Mouse (Mus musculus): ENCODE data around the gene Gm45808. TPM values are rescaled to one million over a fixed set of nuclear protein-coding genes. Genes with fewer than 3 reads are reported as not detected.
"Not testable (repeated sequence)": the region's sequence is repeated elsewhere in the genome, so short reads cannot be mapped to it uniquely, and the experiment has no call there.

Gene Gm45808
- total RNA-seq, 2 experiments from 2014 or later, result 5.5 to 8.4 TPM

DNA sequence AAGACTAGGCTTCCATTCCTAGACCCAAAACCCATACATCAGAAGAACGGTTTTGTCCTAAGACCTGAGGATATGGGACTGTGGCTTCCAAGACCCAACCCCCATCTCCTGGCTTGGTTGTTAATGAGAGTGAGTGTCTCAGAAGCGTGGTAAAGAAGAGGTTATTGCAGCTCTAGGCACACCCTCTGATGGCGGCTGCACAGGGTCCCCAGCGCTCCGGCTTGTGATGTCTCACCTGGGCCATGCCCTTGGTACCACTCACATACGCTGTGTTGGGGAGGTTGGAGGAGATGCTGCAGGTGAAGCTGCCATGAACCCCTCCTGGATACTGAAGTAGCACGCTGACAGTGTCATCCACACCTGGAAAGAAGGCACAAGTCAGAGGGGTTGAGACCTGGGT lies 7.8 kb downstream of the Gm45808 start:
- TF ChIP-seq CTCF (IDR thresholded peaks at IDR 0.05), result no peak
- no peak overlapping the region for H3K4me3 ChIP-seq
- intact Hi-C loops (cut with DNase I), result loop anchor here (1.0 to 5.0 kb wide), 2 partner anchors 29 to 204 kb away; partner anchors contain the start of gene Ntn5
- no peak overlapping the region for H3K27ac ChIP-seq
- DNase-seq, result no peak

GRCm38 (mm10) chr7:45477003-45477402 lies 9.6 kb downstream of the Gm45808 start:
- no peak overlapping the region for H3K4me3 ChIP-seq
- TF ChIP-seq CTCF (IDR thresholded peaks at IDR 0.05), result peak; percentile 75
- intact Hi-C loops (cut with DNase I), result loop anchor here (2.0 to 5.0 kb wide), 2 partner anchors 84 to 205 kb away; partner anchors contain the start of gene Ntn5
- peak overlapping the region; percentile 85 for H3K27ac ChIP-seq
- peak; percentile 80 for DNase-seq

DNA sequence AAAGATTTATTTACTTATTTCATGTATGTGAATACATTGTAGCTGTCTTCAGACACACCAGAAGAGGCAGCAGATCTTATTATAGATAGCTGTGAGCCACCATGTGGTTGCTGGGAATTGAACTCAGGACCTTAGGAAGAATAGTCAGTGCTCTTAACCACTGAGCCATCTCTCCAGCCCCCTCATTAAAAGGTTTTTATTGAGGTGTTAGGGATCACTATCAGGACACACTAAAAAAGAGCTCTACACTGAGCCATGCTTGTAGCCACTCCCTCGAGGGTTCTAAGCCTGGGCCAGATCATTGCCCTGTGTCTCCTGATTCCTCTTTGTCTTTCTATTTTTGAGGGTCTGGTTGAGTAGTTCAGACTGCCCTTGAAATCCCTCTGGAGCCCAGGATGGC lies 10.2 kb downstream of the Gm45808 start:
- DNase-seq, result peak; percentile 5
- no peak for TF ChIP-seq CTCF (IDR thresholded peaks at IDR 0.05)

DNA sequence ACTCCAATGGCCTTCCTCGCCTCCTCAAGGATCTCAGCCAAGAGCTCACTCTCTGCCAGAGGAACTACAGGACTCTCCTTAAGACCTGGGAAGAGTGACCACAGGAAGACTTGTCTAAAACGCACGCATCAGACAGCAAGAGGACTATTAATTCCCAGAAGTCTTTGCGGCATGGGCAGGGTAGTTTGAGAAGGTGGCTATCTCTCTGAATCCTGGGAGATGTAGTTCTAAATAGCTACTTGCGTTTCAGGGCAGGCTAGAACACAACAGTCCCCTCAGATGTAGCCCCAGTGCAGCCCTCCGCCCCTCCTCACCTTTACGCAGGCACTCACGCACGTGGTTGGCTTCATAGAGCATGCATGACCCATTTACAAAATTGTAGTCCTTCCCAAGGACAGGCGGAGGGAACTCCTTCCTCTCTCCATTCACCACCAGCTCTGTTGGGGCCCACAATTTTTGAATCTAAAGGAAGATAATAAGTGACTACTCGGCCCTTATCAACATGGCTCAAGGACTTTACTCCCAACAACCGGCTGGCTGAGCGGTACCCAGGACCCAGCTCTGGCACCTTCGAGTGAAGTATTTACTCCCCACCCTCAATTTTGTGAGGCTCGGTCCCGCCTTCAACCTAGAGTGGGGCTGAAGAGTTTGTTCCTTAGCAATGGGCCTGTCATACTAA lies 11.2 kb downstream of the Gm45808 start:
- intact Hi-C loops (cut with DNase I), result loop anchor here (2.0 to 5.0 kb wide), 2 partner anchors 117 to 207 kb away; partner anchors contain the start of gene Ntn5
- H3K27ac ChIP-seq, result peak overlapping the region; percentile 91
- no peak for TF ChIP-seq CTCF (IDR thresholded peaks at IDR 0.05)
- peak; percentile 62 for DNase-seq
- peak overlapping the region; percentile 64 for H3K4me3 ChIP-seq

More for the DNA sequence above, 10.2 kb downstream of the Gm45808 start:
- peak overlapping the region; percentile 85 for H3K27ac ChIP-seq
- no peak overlapping the region for H3K4me3 ChIP-seq
- intact Hi-C loops (cut with DNase I), result loop anchor here (2.0 to 5.0 kb wide), 2 partner anchors 84 to 206 kb away; partner anchors contain the start of gene Ntn5

GRCm38 (mm10) chr7:45470869-45471268 lies 15.7 kb downstream of the Gm45808 start:
- peak; percentile 89 for TF ChIP-seq CTCF (IDR thresholded peaks at IDR 0.05)
- intact Hi-C loops (cut with DNase I), result loop anchor here (1.0 kb wide), 1 partner anchor 55 kb away; the partner anchor contains the start of genes Plekha4 and Ppp1r15a

GRCm38 (mm10) chr7:45467090-45467670 lies 19.4 kb downstream of the Gm45808 start:
- DNase-seq, result no peak
- no peak for TF ChIP-seq CTCF (IDR thresholded peaks at IDR 0.05)
- intact Hi-C loops (cut with DNase I), result loop anchor here (5.0 kb wide), 1 partner anchor 235 kb away; no protein-coding TSS in a partner anchor
- peak overlapping the region; percentile 90 for H3K4me3 ChIP-seq
- H3K27ac ChIP-seq, result peak overlapping the region; percentile 93

More at GRCm38 (mm10) chr7:45470869-45471268, 15.7 kb downstream of the Gm45808 start:
- H3K27ac ChIP-seq, result peak overlapping the region; percentile 48
- H3K4me3 ChIP-seq, result no peak overlapping the region
- DNase-seq, result peak; percentile 75

GRCm38 (mm10) chr7:45466283-45467089 lies 20.1 kb downstream of the Gm45808 start, which contains the start of gene Bax:
Gene Bax, minus strand, starts transcription at chr7:45466898.
- no peak; the same call in 1 of the 2 replicates for TF ChIP-seq CTCF (IDR thresholded peaks at IDR 0.05)
- Histone ChIP-seq H3K4me3 (peak within 1 kb of the TSS; percentile 90), H3K27ac (peak within 1 kb of the TSS; percentile 93)
- peak; percentile 97 for DNase-seq
- intact Hi-C loops (cut with DNase I), result loop anchor here (5.0 kb wide), 1 partner anchor 236 kb away; no protein-coding TSS in a partner anchor

DNA sequence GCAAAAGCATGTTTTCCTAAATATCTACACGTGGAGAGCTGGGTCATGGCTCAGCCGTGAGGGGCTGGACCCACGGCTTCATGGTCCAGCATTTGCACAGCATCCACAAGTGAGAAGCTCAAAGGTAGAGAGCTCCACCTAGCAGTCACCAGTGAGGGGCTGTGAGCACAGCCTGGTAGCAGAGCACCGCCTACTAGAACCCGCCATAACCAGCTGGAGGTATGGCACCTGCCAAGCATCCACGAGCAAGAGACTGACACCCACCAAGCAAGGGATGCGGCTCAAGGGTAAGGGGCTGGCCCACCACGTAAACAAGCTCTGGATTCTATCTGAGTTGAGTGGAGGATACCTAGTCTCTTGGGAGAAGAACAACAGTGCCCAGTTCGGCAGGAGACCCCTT lies 21.1 kb downstream of the Gm45808 start:
- TF ChIP-seq CTCF (IDR thresholded peaks at IDR 0.05), result no peak
- DNase-seq, result no peak
- intact Hi-C loops (cut with DNase I), result loop anchor here (5.0 kb wide), 1 partner anchor 237 kb away; no protein-coding TSS in a partner anchor
- H3K27ac ChIP-seq, result no peak overlapping the region
- peak overlapping the region; percentile 90 for H3K4me3 ChIP-seq

DNA sequence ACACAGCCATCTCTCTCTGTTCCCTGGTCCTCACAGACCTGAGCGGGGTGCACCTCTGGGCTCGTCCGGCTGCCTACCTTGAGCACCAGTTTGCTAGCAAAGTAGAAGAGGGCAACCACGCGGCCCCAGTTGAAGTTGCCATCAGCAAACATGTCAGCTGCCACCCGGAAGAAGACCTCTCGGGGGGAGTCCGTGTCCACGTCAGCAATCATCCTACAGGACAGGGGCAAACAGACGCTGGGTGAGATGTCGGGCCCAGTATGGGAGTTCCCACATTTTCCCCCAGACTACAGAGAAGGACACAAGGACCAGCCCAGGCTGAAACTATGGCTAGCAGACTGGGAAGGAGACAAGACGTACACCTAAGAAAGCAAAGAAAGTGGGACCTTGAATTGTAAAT lies 21.5 kb downstream of the Gm45808 start:
- intact Hi-C loops (cut with DNase I), result loop anchor here (5.0 kb wide), 1 partner anchor 237 kb away; no protein-coding TSS in a partner anchor
- no peak for TF ChIP-seq CTCF (IDR thresholded peaks at IDR 0.05)

DNA sequence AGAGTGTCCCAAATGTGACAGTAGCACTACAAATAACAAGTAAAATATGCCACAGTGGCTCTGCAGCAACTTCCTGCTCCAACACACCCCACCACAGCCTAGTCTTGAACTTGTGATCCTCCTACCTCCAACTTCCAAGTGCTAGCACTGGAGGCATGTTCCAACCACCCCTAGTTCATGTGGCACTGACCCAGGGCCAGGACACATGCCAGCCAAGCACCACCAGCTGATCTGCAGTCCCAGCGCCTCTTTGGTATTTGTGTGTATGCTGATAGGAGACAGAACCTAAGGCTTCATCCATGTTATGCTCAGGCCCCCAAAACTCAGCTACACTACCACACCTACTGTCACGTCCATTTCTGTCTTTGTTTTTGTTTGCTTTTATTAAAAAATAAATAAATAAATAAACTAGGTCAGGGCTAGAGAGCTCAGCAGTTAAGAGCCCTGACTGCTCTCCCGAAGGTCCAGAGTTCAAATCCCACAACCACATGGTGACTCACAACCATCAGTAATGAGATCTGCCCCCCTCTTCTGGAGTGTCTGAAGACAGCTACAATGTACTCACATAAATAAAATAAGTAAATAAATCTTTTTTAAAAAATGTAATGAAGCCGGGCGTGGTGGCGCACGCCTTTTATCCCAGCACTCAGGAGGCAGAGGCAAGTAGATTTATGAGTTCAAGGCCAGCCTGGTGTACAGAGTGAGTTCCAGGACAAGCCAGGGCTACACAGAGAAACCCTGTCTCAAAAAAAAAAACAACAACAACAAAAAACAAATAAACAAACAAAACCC lies 22.4 kb downstream of the Gm45808 start:
- DNase-seq, result peak; percentile 50
- no peak overlapping the region for H3K27ac ChIP-seq
- TF ChIP-seq CTCF (IDR thresholded peaks at IDR 0.05), result no peak
- intact Hi-C loops (cut with DNase I), result no loop called here
- no peak overlapping the region for H3K4me3 ChIP-seq

More for the DNA sequence above, 21.5 kb downstream of the Gm45808 start:
- Histone ChIP-seq H3K27ac (no peak overlapping the region), H3K4me3 (no peak overlapping the region; the same call in 1 of the 2 replicates)
- DNase-seq, result no peak

DNA sequence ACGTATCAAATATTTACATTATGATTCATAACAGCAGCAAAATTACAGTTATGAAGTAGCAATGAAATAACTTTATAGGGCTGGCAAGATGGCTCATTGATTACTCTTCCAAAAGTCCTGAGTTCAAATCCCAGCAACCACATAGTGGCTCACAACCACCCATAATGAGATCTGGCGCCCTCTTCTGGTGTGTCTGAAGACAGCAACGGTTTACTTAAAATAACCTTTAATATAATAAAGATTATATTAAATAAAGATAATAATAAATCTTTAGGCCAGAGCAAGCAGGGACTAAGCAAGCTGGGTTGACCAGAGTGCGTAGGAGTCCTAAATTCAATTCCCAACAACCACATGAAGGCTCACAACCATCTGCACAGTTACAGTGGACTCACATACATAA lies 23.7 kb downstream of the Gm45808 start:
- H3K4me3 ChIP-seq; H3K27ac ChIP-seq; intact Hi-C loops (cut with DNase I); DNase-seq: not testable (repeated sequence)
- TF ChIP-seq CTCF (IDR thresholded peaks at IDR 0.05), result peak; percentile 44
